Mouse (Mus musculus) liver, adult 2 months (tissue): ENCODE measurements around the gene Epn1.

Experiments used
- CTCF ChIP-seq: fragments of 200-500 bp; IDR thresholded peaks from 2 replicates; pipeline ENCODE4 v1.5.1; 2011; ENCODE audit warnings: low read depth, low read length, control low read depth
- POLR2A ChIP-seq: fragments of 200-500 bp; IDR thresholded peaks from 2 replicates; pipeline ENCODE4 v1.6.1; 2011; ENCODE audit warnings: low read length, control low read depth; ENCODE audit not compliant: insufficient read depth; ENCODE audit errors: extremely low read depth

GRCm38 (mm10) chr7:5064886-5065285 lies 15.1 kb upstream of the Epn1 start:
- TF ChIP-seq CTCF (no peak), POLR2A (no peak)
